Mouse (Mus musculus): ENCODE results near the gene Etfb. TPM values are rescaled to one million over a fixed set of nuclear protein-coding genes. Genes with fewer than 3 reads are reported as not detected.
"Not testable (repeated sequence)": the region's sequence is repeated elsewhere in the genome, so short reads cannot be mapped to it uniquely, and the experiment has no call there.

Gene Etfb
- 258 and 284 TPM in 2 replicates for polyA plus RNA-seq (2015; fragmentation: Nextera tagmentation; extraction: Ambion mirVana)

DNA sequence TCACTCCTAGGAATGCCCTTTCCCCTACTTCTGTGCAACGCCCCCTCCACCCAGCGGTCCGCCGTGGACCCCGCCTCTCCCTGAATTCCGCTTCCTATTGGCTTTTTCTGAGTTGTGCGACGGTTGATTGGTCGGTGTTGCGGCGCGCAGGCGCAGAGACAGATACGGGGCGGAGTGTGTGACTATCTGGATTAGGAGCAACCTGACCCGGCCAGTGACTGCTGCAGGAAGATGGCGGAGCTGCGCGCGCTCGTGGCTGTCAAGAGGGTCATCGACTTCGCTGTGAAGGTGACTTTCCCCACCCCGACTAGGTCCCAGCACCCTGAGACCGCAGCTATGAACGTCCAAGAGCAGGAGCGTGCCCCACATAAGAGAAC, at the start of gene Etfb, which contains the start of gene Gm45233:
Gene Etfb, plus strand, starts transcription at position 167 of the 377 bp plus-strand sequence.
Gene Gm45233, plus strand, starts transcription at position 212 of the 377 bp plus-strand sequence.
- whole genome bisulfite sequencing = under 1% methylated on average over 27 of the region's 27 CpGs
- Histone ChIP-seq H3K9ac (peak within 1 kb of the TSS; percentile 42), H3K4me1 (peaks cover 19% of the 10 kb centered on the region), H3K36me3 (no peaks in the 10 kb centered on the region), H3K4me2 (replicated peaks) (peak within 1 kb of the TSS; percentile 88), H3K9me3 (replicated peaks) (no peaks in the 10 kb centered on the region), H3K27ac (replicated peaks) (peak within 1 kb of the TSS; percentile 95), H3K4me3 (replicated peaks) (peak within 1 kb of the TSS; percentile 56), H3K27me3 (no peaks in the 10 kb centered on the region)
- ATAC-seq (ENCODE audit: insufficient number of reproducible peaks, low FRiP score, low TSS enrichment, low read depth) = peak; percentile 97

DNA sequence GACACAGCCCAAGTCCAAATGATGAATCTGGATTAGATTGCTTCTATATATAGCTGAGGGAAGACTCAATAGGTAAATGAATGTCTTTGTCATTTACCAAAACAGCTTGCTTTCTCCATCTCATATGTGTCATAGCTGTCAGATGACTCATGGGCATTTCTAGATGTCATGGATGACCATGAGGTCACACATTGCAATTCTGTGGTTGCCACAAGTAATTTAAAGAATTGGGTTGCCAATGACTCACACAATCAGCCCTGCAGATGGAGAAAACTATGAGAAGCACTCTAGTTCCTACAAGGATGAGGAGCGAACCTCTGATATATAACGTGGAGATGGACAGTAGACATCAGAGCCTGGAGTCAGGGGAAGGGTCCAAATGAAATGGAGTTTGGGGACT, 44.4 kb upstream of the Etfb start:
- H3K4me3 ChIP-seq (replicated peaks) = no peak overlapping the region
- no peaks in the 10 kb centered on the region for H3K9me3 ChIP-seq (replicated peaks)
- no peaks in the 10 kb centered on the region for H3K4me1 ChIP-seq
- whole genome bisulfite sequencing = 82% methylated on average over 2 of the region's 2 CpGs
- no peaks in the 10 kb centered on the region for H3K27me3 ChIP-seq
- ATAC-seq (ENCODE audit: insufficient number of reproducible peaks, low FRiP score, low TSS enrichment, low read depth) = no peak
- H3K9ac ChIP-seq = no peak overlapping the region
- H3K27ac ChIP-seq (replicated peaks) = no peak overlapping the region
- H3K4me2 ChIP-seq (replicated peaks) = no peak overlapping the region
- H3K36me3 ChIP-seq = no peaks in the 10 kb centered on the region

DNA sequence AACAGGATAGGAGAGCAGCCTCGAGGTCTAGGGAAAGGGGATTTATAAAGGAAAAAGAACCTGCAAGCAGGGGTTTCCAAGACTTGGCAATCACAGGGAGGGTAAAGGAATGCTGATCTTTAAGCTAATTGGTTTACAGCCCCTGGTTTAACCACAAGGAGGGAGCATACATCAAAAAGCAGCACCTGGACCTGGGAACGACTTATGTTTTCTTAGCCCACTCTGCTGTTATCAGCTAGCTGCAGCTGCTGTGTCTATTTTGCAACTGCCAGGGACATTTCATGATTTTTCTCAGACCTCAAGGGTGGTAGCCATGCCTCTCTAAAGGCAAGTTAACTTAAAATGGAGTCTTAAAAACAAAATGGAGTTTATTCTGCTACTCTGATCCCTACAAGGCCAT, 41.2 kb upstream of the Etfb start:
- Histone ChIP-seq H3K27me3 (no peaks in the 10 kb centered on the region), H3K4me1 (no peaks in the 10 kb centered on the region), H3K9me3 (replicated peaks) (no peaks in the 10 kb centered on the region), H3K4me2 (replicated peaks) (no peak overlapping the region), H3K27ac (replicated peaks) (no peak overlapping the region), H3K4me3 (replicated peaks) (no peak overlapping the region), H3K9ac (no peak overlapping the region), H3K36me3 (no peaks in the 10 kb centered on the region)
- ATAC-seq (ENCODE audit: insufficient number of reproducible peaks, low FRiP score, low TSS enrichment, low read depth) = no peak
- 38% methylated on average over 2 of the region's 2 CpGs for WGBS

DNA sequence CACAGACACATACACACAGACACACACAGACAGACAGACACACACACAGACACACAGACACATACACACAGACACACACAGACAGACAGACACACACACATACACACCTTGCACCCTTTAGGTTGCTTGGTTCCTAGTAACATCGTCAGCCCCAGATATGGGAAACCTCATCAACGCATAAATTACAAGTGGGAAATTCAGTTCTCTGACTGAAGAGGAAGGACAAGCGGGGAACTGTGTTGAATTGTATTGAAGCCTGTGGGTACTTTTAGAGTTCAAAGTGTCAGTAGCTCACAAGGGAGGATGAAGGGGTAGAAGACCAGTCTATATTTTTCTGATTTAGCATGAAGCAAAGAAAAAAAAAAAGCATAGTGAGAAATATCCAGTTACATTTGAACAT, 36.3 kb upstream of the Etfb start:
- WGBS = 77% methylated on average over 3 of the region's 3 CpGs

DNA sequence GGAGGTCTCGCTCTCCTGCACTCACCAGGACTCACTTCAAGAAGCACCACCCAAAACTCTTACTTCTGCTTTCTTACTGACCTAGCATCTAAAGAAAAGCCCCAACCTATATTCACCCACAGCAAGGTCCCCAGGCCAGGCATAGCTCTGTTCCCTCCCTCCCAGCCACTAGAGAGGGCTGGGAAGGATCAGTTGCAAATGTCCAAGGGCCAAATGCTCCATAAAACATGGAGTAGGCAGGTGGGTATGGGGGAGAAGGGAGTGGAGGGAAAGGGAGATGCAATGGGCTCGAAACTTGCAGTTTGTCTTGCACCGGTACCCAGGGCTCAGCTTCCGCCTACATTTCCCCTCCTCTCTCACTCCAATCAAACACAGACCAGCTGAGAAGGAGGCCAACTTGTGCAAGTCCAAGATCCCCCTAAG, 35.7 kb upstream of the Etfb start, which contains the start of gene Siglecg:
Gene Siglecg, plus strand, starts transcription at position 74 of the 423 bp plus-strand sequence.
- H3K4me3 ChIP-seq (replicated peaks) = no peak within 1 kb of the TSS
- no peaks in the 10 kb centered on the region for H3K36me3 ChIP-seq
- no peak within 1 kb of the TSS for H3K9ac ChIP-seq
- no peaks in the 10 kb centered on the region for H3K9me3 ChIP-seq (replicated peaks)
- 73% methylated on average over 4 of the region's 4 CpGs for WGBS
- H3K27me3 ChIP-seq = no peaks in the 10 kb centered on the region
- no peak for ATAC-seq (ENCODE audit: insufficient number of reproducible peaks, low FRiP score, low TSS enrichment, low read depth)
- no peak within 1 kb of the TSS for H3K4me2 ChIP-seq (replicated peaks)
- no peaks in the 10 kb centered on the region for H3K4me1 ChIP-seq
- no peak within 1 kb of the TSS for H3K27ac ChIP-seq (replicated peaks)

More for the DNA sequence above, 36.3 kb upstream of the Etfb start:
- no peaks in the 10 kb centered on the region for H3K36me3 ChIP-seq
- no peak overlapping the region for H3K27ac ChIP-seq (replicated peaks)
- H3K9me3 ChIP-seq (replicated peaks) = no peaks in the 10 kb centered on the region
- H3K9ac ChIP-seq = no peak overlapping the region
- H3K4me1 ChIP-seq = no peaks in the 10 kb centered on the region
- no peak overlapping the region for H3K4me2 ChIP-seq (replicated peaks)
- H3K27me3 ChIP-seq = no peaks in the 10 kb centered on the region
- no peak overlapping the region for H3K4me3 ChIP-seq (replicated peaks)
- no peak for ATAC-seq (ENCODE audit: insufficient number of reproducible peaks, low FRiP score, low TSS enrichment, low read depth)

DNA sequence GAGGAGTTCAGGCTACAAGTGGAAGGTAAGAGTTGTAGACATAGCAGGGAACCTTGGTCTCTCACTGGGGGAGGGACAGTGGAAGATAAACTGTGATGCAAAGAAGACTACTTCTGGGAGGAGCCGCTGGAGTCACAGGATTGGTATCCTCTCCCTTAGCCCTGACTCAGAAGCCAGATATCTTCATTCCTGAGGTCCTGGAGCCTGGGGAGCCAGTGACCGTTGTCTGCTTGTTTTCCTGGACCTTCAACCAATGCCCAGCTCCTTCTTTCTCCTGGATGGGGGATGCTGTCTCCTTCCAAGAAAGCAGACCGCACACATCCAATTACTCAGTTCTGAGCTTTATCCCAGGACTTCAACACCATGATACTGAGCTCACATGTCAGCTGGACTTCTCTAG, 34.8 kb upstream of the Etfb start:
- no peak overlapping the region for H3K4me3 ChIP-seq (replicated peaks)
- no peak overlapping the region for H3K4me2 ChIP-seq (replicated peaks)
- no peaks in the 10 kb centered on the region for H3K36me3 ChIP-seq
- H3K9ac ChIP-seq = no peak overlapping the region
- 74% methylated on average over 3 of the region's 3 CpGs for WGBS
- ATAC-seq (ENCODE audit: insufficient number of reproducible peaks, low FRiP score, low TSS enrichment, low read depth) = no peak
- H3K4me1 ChIP-seq = no peaks in the 10 kb centered on the region
- H3K27ac ChIP-seq (replicated peaks) = no peak overlapping the region
- H3K9me3 ChIP-seq (replicated peaks) = no peaks in the 10 kb centered on the region
- no peaks in the 10 kb centered on the region for H3K27me3 ChIP-seq

DNA sequence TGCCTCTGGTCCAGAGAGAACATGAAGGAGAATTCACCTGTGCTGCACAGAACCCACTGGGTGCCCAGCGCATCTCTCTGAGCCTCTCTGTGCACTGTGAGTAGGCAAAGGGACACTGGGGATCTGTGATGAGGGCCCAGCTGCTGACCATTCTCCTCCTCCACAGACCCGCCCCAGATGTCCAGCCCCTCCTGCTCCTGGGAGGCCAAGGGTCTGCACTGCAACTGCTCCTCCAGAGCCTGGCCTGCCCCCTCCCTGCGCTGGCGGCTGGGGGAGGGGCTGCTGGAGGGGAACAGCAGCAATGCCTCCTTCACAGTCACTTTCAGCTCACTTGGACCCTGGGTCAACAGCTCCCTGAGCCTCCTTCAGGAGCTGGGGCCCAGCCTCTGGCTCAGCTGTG, 32.2 kb upstream of the Etfb start:
- H3K27ac ChIP-seq (replicated peaks); ATAC-seq (ENCODE audit: insufficient number of reproducible peaks, low FRiP score, low TSS enrichment, low read depth); H3K4me1 ChIP-seq; H3K4me2 ChIP-seq (replicated peaks); H3K9me3 ChIP-seq (replicated peaks); H3K4me3 ChIP-seq (replicated peaks); H3K27me3 ChIP-seq; H3K36me3 ChIP-seq; H3K9ac ChIP-seq: not testable (repeated sequence)
- 26% methylated on average over 4 of the region's 4 CpGs for WGBS

DNA sequence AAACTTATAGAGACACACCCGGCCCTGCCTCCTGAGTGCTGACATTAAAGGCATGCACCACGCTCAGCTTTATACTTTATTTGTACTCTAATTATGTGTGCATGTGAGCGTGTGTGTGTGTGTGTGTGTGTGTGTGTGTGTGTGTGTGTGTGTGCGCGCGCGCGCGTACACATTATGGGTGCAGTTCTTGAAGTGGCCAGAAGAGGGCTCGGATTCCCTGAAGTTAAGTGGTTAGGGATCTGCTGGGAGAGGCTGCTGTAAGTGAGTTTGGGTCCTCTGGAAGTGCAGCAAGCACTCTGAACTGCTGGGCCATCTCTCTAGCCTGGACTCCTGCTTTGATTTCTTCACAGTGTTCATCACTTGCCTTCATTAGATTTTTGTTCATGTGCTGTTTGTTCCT, 26.6 kb upstream of the Etfb start:
- H3K36me3 ChIP-seq = no peaks in the 10 kb centered on the region
- H3K27ac ChIP-seq (replicated peaks) = no peak overlapping the region
- H3K9ac ChIP-seq = no peak overlapping the region
- ATAC-seq (ENCODE audit: insufficient number of reproducible peaks, low FRiP score, low TSS enrichment, low read depth) = no peak
- H3K9me3 ChIP-seq (replicated peaks) = no peaks in the 10 kb centered on the region
- H3K27me3 ChIP-seq = no peaks in the 10 kb centered on the region
- WGBS = 86% methylated on average over 10 of the region's 10 CpGs
- no peaks in the 10 kb centered on the region for H3K4me1 ChIP-seq
- H3K4me2 ChIP-seq (replicated peaks) = no peak overlapping the region
- no peak overlapping the region for H3K4me3 ChIP-seq (replicated peaks)

DNA sequence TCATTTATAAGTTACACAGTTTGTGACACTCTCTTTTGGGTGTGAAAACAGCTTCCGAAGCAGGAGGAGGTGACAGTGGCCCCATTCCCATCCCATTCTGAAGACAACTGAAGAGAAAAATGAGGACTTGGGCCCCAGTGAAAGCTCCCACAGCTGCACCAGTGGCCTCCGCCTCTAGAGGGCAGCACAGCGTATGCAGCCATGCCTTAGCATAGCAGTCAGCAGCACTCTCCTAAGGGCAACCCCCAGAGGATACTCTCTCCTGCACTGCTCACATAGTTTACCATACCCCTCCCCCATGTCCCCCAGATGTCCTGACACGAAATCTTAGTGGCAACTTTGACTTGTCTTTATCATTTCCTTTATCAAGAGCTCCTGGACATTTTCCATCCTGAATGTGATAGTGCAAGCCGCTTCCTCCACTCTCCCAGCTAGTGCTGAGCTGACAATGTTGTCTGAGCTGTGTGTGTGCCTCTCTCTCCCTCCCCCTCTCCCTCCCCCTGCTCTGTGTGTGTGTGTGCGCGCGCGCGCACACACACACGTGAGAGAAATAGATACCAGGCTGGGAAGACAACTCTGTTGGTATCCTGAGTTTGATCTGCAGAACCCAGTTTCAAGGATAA, 20.8 kb upstream of the Etfb start:
- H3K36me3 ChIP-seq = no peaks in the 10 kb centered on the region
- H3K27me3 ChIP-seq = no peaks in the 10 kb centered on the region
- H3K9ac ChIP-seq = no peak overlapping the region
- H3K4me1 ChIP-seq = peaks cover 4% of the 10 kb centered on the region; the same call in 1 of the 2 replicates
- no peak overlapping the region for H3K27ac ChIP-seq (replicated peaks)
- H3K9me3 ChIP-seq (replicated peaks) = no peaks in the 10 kb centered on the region
- no peak overlapping the region for H3K4me2 ChIP-seq (replicated peaks)
- ATAC-seq (ENCODE audit: insufficient number of reproducible peaks, low FRiP score, low TSS enrichment, low read depth) = peak; percentile 67; the same call in 1 of the 2 replicates
- WGBS = 6% methylated on average over 11 of the region's 11 CpGs
- H3K4me3 ChIP-seq (replicated peaks) = no peak overlapping the region

DNA sequence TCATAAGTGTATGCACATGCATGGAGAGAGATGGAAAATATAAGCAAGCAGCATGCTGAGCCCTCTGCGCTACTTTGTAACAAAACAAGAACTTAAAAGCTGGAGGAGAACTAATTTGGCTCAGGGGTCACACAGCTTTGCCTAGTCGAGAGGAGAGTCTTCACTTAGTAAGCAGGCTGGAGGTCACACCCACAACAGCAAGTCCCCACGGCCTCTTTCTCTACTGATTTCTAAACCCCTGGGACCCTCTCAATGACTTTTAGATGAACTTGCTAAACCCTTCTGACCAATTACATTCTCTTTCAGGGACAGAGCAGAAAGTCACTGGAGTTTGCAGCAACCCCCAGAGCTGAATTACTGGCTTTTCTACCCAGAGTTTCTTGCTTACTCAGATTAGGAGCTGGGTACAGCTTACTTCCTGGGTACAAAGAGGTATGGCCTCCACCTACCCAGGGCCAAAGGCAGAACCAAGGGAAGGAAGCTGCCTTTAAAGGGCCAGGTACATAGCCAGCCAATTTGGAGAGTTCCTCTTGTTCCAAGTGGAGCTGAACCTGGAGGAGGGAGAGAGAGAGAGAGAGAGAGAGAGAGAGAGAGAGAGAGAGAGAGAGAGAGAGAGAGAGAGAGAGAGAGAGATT, 19.8 kb upstream of the Etfb start:
- H3K36me3 ChIP-seq = no peaks in the 10 kb centered on the region
- no peak for ATAC-seq (ENCODE audit: insufficient number of reproducible peaks, low FRiP score, low TSS enrichment, low read depth)
- no peaks in the 10 kb centered on the region for H3K27me3 ChIP-seq
- no peak overlapping the region for H3K4me2 ChIP-seq (replicated peaks)
- peaks cover 4% of the 10 kb centered on the region; the same call in 1 of the 2 replicates for H3K4me1 ChIP-seq
- 57% methylated on average over 3 of the region's 3 CpGs for WGBS
- no peaks in the 10 kb centered on the region for H3K9me3 ChIP-seq (replicated peaks)
- no peak overlapping the region for H3K4me3 ChIP-seq (replicated peaks)
- H3K27ac ChIP-seq (replicated peaks) = no peak overlapping the region
- H3K9ac ChIP-seq = no peak overlapping the region

DNA sequence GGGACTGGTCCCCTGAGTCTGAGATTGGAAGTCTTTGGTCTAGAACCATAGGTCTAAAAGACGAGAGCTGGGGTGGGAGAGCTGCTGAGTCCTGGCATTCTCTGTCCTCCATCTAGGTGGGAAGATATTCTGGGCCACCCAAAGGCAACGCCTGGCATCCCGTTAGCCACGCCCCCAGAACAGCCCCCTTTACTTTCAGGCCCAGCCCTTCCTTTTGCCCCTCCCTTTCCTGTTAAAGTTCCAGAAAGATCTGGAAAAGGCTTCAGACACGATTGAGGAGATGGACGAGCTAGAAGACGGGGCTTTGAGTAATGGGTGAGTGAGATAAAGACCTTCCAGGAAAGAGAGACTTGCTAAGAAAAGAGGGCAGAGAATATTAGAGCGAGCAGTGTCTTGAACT, 16.5 kb upstream of the Etfb start, which contains the start of gene Lim2:
Gene Lim2, plus strand, starts transcription at position 265 of the 400 bp plus-strand sequence.
- H3K4me3 ChIP-seq (replicated peaks) = no peak within 1 kb of the TSS
- H3K4me2 ChIP-seq (replicated peaks) = no peak within 1 kb of the TSS
- H3K9ac ChIP-seq = no peak within 1 kb of the TSS
- ATAC-seq (ENCODE audit: insufficient number of reproducible peaks, low FRiP score, low TSS enrichment, low read depth) = no peak
- no peaks in the 10 kb centered on the region for H3K9me3 ChIP-seq (replicated peaks)
- WGBS = 84% methylated on average over 8 of the region's 8 CpGs
- no peaks in the 10 kb centered on the region for H3K36me3 ChIP-seq
- peaks cover 4% of the 10 kb centered on the region; the same call in 1 of the 2 replicates for H3K4me1 ChIP-seq
- H3K27ac ChIP-seq (replicated peaks) = no peak within 1 kb of the TSS
- H3K27me3 ChIP-seq = no peaks in the 10 kb centered on the region

All from embryonic facial prominence, embryonic 15.5 days (tissue).